ENCODE assay signal across 13 mouse cellular contexts in the genomic region with DNA sequence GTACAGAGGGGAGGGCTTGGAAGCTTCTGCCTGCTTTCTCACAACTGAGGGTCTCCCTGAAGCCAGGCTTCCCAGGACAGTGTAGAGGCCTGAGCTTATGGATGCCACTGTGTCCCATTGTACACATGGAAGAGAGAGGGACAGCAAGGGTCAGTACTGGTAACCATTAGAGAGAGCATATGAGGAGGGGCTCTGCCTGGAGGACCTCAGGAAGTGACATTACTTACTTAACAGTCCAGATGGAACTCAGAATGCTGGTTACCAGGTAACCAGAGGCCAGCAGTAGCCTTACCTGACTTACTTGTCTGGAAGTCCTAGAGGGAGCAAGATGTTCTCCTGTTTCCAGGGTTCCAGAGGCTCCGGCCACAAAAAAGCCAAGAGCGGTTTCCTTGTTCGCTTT. TPM values are rescaled to one million over a fixed set of nuclear protein-coding genes. Genes with fewer than 3 reads are reported as not detected.
"Had no signal": no experiment of that assay in that cellular context is flagged by ENCODE, and none has a peak within 500 bp of the region (broad histone marks: within the 10 kb centered on the region; RNA-seq: fewer than 3 reads in every experiment).

TSS of gene Gm3404 (plus strand) at position 301 of the 400 bp plus-strand sequence.

RNA-seq across cellular contexts. Expression of gene Gm3404, which starts in this region (rescaled TPM):
- polyA plus RNA-seq: neural tube, embryonic 12.5 days; neural tube, embryonic 13.5 days; neural tube, embryonic 14.5 days; neural tube, embryonic 15.5 days; small intestine, adult 2 months; spleen, adult 2 months; stomach, embryonic 14.5 days; stomach, embryonic 15.5 days; stomach, embryonic 16.5 days; stomach, postnatal 0 days; thymus, adult 2 months; thymus, postnatal 0 days; urinary bladder, adult 2 months had no signal
